Mouse (Mus musculus) kidney, adult 11 months (tissue): ENCODE data around the gene Pus7l.

Source experiments
- DNase-seq: peaks from one replicate; pipeline ENCODE4 v3.0.0; 2022

The Pus7l gene

DNA sequence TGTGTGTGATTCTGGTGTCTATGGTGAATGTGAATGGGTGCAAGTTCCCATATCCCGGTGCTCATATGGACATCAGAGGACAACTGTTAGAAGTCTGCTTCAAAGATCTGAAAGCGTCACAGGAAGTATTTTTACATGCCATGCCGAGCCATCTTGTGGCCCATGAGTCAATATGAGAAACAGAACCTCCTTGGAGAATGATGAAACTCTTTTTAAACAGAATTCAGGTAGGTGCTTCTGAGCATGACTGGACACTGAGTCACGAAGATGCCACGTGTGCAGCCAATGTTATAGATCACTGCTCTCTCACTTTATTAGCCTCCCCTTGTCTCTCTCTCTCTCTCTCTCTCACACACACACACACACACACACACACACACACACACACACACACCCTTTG lies 67.4 kb downstream of the Pus7l start:
- no peak for DNase-seq
